Mouse (Mus musculus): ENCODE measurements around the gene 4930558K02Rik. TPM values are rescaled to one million over a fixed set of nuclear protein-coding genes. Genes with fewer than 3 reads are reported as not detected.

The 4930558K02Rik gene
- polyA plus RNA-seq, 1 experiment = not detected

DNA sequence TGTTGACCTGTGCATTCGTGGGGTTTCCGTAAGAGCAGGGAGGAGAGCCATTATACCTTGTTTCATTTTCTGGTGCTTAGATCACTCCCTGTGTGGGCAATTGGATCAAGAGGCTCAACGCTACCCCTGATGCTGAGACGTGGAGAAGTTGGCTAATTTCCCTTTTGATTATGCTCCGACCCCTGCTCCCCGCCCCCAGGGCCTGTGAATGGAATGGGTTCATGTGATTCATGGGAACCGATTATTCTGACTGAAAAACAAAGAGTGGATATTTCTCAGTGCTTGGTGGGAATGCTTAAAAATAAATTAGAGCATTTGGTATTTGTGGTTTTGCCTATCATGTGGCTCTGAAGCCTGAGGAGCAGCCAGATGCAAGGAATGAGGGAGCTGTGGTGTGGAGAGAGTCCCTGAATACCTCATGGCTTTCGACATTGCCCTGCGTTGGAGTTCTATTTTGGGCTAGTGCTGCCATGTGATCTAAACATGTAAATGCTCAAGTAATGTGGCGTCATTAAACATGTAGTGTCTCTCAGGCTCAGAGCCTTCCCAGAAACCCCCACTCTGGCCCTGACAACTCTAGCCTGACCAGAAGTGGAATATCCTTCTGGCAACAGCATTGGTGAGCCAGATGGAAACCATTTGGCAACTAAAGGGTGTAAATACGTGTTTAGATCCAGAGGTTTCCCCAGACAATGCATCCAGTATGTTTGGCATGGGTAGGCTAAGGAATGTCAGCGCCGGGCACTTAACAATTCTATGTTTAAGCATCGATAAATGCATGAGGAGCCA is 24.5 kb upstream of the 4930558K02Rik start:
- no peak for TF ChIP-seq CTCF (IDR thresholded peaks at IDR 0.05; ENCODE audit: control insufficient read depth, insufficient read depth, low read length)
- TF ChIP-seq POLR2A (IDR thresholded peaks at IDR 0.05; ENCODE audit: borderline replicate concordance, control insufficient read depth, low read depth, low read length) = no peak
- WGBS = 61% methylated on average over 14 of the region's 14 CpGs
- no peak overlapping the region for H3K27ac ChIP-seq (ENCODE audit: control insufficient read depth, insufficient read depth, low read depth, low read length, poor library complexity)
- no peak overlapping the region for H3K4me3 ChIP-seq (replicated peaks; ENCODE audit: control insufficient read depth, low read depth, low read length)
- H3K4me1 ChIP-seq (ENCODE audit: control insufficient read depth, insufficient read depth, low read length) = peaks cover 2% of the 10 kb centered on the region

DNA sequence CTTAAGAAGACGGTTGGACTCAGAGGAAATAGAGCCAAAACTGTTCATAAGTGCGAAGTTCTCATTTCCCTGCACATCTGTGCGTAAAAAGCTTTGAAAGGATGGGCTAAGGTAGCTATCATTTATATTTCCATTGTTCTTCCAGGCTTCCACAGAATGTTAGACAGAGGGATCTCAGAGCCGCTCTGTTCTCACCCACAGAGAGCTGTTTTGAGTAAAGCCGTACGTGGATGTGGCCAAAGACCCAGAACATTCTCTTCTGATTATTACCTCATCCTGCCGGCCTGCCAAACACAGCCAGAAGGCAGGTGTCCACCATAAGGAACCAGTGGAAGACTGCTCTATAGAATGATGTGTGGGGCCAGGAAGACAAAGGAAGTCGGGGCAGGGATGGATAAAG is 21.9 kb upstream of the 4930558K02Rik start:
- 73% methylated on average over 8 of the region's 8 CpGs for WGBS

DNA sequence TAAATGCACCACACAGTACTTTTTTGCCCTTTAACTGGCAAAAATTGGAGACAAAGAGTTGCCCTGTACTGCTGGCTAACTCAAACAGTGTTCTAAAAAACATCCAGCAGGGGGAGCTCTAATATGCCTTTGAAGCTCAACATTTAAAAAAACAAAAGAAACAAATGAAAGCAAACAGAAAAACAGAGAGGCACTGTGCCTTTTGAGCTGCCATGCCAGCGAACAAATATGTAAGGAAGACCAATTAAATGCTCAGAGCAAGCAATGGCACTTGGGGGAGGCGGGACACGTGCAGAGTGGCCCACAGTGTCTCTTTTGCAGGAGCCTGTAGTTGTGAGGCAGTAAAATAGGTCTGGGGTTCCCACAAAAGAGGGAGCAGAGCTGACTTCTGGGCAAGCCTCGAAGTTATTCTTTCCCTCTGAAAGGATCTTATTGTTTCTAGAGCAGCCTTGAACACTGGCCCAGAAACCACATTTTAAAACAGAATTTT is 20.5 kb upstream of the 4930558K02Rik start:
- Histone ChIP-seq H3K4me1 (ENCODE audit: control insufficient read depth, insufficient read depth, low read length) (no peaks in the 10 kb centered on the region; the same call in 1 of the 2 replicates), H3K27ac (ENCODE audit: control insufficient read depth, insufficient read depth, low read depth, low read length, poor library complexity) (no peak overlapping the region), H3K4me3 (replicated peaks; ENCODE audit: control insufficient read depth, low read depth, low read length) (no peak overlapping the region)
- 13% methylated on average over 4 of the region's 4 CpGs for WGBS
- TF ChIP-seq POLR2A (IDR thresholded peaks at IDR 0.05; ENCODE audit: borderline replicate concordance, control insufficient read depth, low read depth, low read length) = no peak
- TF ChIP-seq CTCF (IDR thresholded peaks at IDR 0.05; ENCODE audit: control insufficient read depth, insufficient read depth, low read length) = peak; percentile 10; the same call in 1 of the 2 replicates

More for the DNA sequence above, 21.9 kb upstream of the 4930558K02Rik start:
- no peak for TF ChIP-seq CTCF (IDR thresholded peaks at IDR 0.05; ENCODE audit: control insufficient read depth, insufficient read depth, low read length)
- TF ChIP-seq POLR2A (IDR thresholded peaks at IDR 0.05; ENCODE audit: borderline replicate concordance, control insufficient read depth, low read depth, low read length) = no peak
- H3K27ac ChIP-seq (ENCODE audit: control insufficient read depth, insufficient read depth, low read depth, low read length, poor library complexity) = no peak overlapping the region
- H3K4me1 ChIP-seq (ENCODE audit: control insufficient read depth, insufficient read depth, low read length) = peaks cover 2% of the 10 kb centered on the region
- no peak overlapping the region for H3K4me3 ChIP-seq (replicated peaks; ENCODE audit: control insufficient read depth, low read depth, low read length)

DNA sequence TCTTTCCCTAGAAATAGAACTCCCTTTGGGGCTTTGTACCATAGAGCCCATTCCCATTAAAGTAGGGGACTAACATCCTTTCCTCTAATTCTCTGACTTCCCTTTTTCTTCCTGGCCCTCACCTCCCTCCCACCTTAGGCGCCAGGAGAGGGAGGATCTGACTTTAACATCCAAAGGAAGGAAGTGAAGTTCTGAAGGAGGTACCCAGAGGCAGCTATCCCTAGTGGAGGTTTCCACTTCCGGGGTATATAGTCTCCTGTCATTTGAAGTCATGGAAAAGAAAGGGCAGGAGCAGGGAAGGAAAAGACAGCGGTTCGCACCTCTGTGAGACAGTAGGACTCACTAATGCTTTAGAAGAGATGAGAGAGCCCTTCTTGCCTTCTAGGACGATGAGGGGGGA is 19.9 kb upstream of the 4930558K02Rik start:
- no peak for TF ChIP-seq POLR2A (IDR thresholded peaks at IDR 0.05; ENCODE audit: borderline replicate concordance, control insufficient read depth, low read depth, low read length)
- no peak for TF ChIP-seq CTCF (IDR thresholded peaks at IDR 0.05; ENCODE audit: control insufficient read depth, insufficient read depth, low read length)
- H3K4me3 ChIP-seq (replicated peaks; ENCODE audit: control insufficient read depth, low read depth, low read length) = no peak overlapping the region
- H3K27ac ChIP-seq (ENCODE audit: control insufficient read depth, insufficient read depth, low read depth, low read length, poor library complexity) = peak overlapping the region; percentile 36; the same call in 1 of the 2 replicates
- no peaks in the 10 kb centered on the region; the same call in 1 of the 2 replicates for H3K4me1 ChIP-seq (ENCODE audit: control insufficient read depth, insufficient read depth, low read length)
- 21% methylated on average over 5 of the region's 5 CpGs for WGBS

DNA sequence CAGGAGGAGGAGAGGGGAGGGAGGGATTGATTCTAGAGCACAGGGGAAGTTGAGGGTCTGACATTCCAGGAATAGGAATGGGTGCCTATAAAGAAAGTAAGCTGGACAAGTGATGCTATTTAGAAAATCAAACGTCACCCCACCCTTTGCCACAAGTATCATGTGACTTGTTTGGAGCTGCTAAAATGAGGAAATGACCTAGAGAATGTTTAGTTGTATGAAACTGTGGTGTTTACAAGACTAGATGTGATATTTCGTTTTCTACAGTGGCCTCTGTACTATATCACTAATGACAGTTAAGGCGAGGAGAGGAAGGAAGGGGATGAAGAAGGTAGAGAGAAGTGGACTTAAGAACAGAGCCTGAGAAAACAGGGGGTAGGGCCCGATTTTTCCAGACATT is 19.3 kb upstream of the 4930558K02Rik start:
- no peak overlapping the region for H3K4me3 ChIP-seq (replicated peaks; ENCODE audit: control insufficient read depth, low read depth, low read length)
- H3K27ac ChIP-seq (ENCODE audit: control insufficient read depth, insufficient read depth, low read depth, low read length, poor library complexity) = no peak overlapping the region
- 7% methylated on average over 4 of the region's 4 CpGs for WGBS
- H3K4me1 ChIP-seq (ENCODE audit: control insufficient read depth, insufficient read depth, low read length) = no peaks in the 10 kb centered on the region; the same call in 1 of the 2 replicates
- no peak for TF ChIP-seq CTCF (IDR thresholded peaks at IDR 0.05; ENCODE audit: control insufficient read depth, insufficient read depth, low read length)
- no peak for TF ChIP-seq POLR2A (IDR thresholded peaks at IDR 0.05; ENCODE audit: borderline replicate concordance, control insufficient read depth, low read depth, low read length)

DNA sequence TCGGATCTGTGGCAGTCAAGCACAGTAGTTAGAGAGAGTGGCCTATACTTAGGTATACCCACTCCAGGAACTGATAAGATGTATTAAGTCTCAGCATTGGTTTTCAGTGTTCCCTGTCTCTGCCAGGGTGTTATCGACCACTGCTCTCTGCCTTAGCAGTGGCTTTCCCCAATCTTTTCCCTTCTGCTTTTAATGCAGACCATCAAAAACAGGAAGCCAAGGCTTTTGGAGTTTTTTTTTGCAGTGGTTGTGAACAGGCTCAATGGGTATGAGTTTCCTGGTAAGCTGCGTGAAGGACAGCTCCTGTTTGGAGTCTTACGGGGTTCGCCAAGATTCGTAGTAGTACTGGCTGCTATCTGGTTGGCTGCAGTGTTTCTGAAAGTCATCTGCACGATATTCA is 13.0 kb upstream of the 4930558K02Rik start:
- no peak for TF ChIP-seq POLR2A (IDR thresholded peaks at IDR 0.05; ENCODE audit: borderline replicate concordance, control insufficient read depth, low read depth, low read length)
- TF ChIP-seq CTCF (IDR thresholded peaks at IDR 0.05; ENCODE audit: control insufficient read depth, insufficient read depth, low read length) = no peak
- no peak overlapping the region for H3K4me3 ChIP-seq (replicated peaks; ENCODE audit: control insufficient read depth, low read depth, low read length)
- H3K4me1 ChIP-seq (ENCODE audit: control insufficient read depth, insufficient read depth, low read length) = no peaks in the 10 kb centered on the region; the same call in 1 of the 2 replicates
- 35% methylated on average over 7 of the region's 7 CpGs for WGBS
- no peak overlapping the region for H3K27ac ChIP-seq (ENCODE audit: control insufficient read depth, insufficient read depth, low read depth, low read length, poor library complexity)

DNA sequence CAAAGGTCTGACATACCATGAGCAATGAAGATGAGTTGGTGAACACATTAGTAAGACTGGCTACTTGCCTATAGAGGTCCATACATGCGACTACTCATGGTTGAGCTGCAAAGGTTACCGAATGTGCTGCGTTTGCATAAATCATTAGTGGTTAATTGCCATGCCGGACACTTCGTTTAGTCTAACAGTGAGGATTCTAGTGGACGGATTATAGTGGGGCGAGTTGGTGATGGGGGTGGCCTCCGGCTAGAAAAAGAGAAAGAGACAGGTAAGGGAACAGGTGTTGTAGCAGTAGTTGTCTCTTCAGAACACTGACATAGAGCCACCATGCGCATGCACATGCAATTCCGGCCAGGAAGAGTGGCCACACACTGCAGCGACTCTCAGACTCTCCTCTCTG is 12.4 kb upstream of the 4930558K02Rik start:
- H3K27ac ChIP-seq (ENCODE audit: control insufficient read depth, insufficient read depth, low read depth, low read length, poor library complexity) = no peak overlapping the region
- no peak overlapping the region for H3K4me3 ChIP-seq (replicated peaks; ENCODE audit: control insufficient read depth, low read depth, low read length)
- WGBS = 88% methylated on average over 11 of the region's 11 CpGs
- H3K4me1 ChIP-seq (ENCODE audit: control insufficient read depth, insufficient read depth, low read length) = no peaks in the 10 kb centered on the region; the same call in 1 of the 2 replicates
- TF ChIP-seq CTCF (IDR thresholded peaks at IDR 0.05; ENCODE audit: control insufficient read depth, insufficient read depth, low read length) = no peak
- no peak for TF ChIP-seq POLR2A (IDR thresholded peaks at IDR 0.05; ENCODE audit: borderline replicate concordance, control insufficient read depth, low read depth, low read length)

DNA sequence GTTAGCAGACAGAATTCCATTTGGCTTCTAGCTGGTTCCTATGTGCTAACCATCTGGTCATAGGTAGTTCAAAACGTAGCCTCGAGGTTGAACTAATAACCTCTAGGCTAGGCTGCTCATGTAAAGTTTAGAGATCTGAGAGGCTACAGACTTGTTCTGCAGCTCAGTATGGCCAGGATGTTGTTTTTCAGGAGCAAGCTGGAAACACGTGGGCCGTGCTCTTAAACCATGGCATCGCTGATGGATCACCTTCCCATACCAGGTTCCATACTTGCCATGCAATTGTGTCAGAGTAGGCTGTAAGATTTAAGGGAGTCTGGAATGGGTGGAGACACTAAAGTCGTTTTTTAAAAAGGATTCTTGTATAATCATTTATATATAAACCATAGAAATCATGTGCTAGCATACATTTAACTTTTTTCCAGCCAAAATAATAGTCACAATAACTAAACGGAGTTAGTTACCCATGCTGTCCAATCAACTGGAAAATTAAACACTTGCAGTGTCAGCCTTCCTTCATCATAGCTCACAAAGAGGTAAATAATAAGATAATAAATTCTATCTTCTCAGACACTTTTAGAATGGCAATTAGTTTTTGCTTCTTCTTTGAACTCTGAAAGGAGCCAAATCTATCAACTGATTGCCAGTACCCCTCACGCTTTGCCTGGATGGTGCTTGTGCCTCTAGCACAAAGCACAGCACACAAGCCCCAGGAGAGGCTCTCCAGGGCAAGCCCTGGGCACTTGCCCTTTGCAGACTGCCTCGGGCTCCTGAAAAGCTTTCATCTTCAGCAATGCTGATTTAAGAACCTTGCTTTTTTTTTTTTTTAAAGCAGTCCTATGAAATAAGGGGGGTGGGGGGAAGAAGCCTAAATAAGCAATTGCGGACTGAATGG is 11.5 kb upstream of the 4930558K02Rik start:
- H3K4me3 ChIP-seq (replicated peaks; ENCODE audit: control insufficient read depth, low read depth, low read length) = no peak overlapping the region
- no peak for TF ChIP-seq POLR2A (IDR thresholded peaks at IDR 0.05; ENCODE audit: borderline replicate concordance, control insufficient read depth, low read depth, low read length)
- no peak for TF ChIP-seq CTCF (IDR thresholded peaks at IDR 0.05; ENCODE audit: control insufficient read depth, insufficient read depth, low read length)
- no peaks in the 10 kb centered on the region; the same call in 1 of the 2 replicates for H3K4me1 ChIP-seq (ENCODE audit: control insufficient read depth, insufficient read depth, low read length)
- 77% methylated on average over 10 of the region's 10 CpGs for WGBS
- H3K27ac ChIP-seq (ENCODE audit: control insufficient read depth, insufficient read depth, low read depth, low read length, poor library complexity) = no peak overlapping the region
